Mouse (Mus musculus) thymus, postnatal 25 days (tissue): Measurements from ENCODE around the gene Dnajc11.

Experiments
- DNase-seq: peaks from one replicate; pipeline ENCODE4 v3.0.0; 2022

The Dnajc11 gene

DNA sequence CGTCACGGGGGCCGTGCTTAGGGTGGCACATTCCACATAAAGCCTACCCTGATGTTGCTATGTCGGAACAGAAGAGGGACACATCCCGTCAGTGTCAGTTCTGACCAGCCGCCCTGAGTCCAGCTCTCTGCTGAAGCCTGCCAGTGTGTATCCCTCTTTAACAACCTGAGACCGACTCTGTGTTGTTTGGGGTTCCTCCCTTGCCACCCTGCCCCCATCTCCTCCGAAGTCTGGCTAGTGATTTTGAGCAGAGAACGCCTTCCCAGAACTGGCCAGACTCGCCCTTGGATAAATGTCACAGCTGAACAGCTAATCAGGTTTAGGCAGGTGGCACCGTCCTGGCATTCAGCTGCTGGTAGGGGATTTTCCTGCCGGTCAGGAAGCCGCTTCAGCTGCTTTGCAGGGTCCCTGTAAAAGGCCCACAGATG lies 77.2 kb downstream of the Dnajc11 start:
- DNase-seq, result peak; percentile 12

DNA sequence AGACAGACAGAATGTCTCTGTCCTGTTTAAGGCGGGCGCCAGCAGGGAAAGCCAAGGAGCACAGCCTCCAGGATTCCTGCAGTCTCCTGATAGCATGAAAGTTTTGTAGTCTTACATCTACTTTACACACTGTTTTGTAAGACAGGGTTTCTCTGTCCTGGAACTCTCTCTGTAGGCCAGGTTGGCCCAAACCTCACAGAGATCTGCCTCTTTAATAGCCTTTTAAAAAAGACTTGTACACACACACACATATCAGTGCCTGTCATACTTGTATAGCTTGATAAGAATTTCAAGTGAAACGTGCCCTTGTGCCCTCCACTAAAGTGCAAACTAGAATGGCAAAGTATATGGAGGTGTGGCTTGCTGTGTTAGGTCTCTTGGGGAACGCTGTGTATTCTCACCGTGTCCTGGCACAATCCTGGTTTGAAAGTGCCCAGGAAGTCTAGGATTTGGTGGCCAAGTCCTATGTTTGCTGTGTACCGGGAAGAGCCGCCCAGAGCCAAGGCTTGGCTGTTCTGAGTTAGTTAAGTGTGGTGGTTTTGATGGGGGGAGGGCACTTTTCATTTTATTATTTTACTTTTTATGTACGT lies 77.8 kb downstream of the Dnajc11 start:
- DNase-seq, result no peak

DNA sequence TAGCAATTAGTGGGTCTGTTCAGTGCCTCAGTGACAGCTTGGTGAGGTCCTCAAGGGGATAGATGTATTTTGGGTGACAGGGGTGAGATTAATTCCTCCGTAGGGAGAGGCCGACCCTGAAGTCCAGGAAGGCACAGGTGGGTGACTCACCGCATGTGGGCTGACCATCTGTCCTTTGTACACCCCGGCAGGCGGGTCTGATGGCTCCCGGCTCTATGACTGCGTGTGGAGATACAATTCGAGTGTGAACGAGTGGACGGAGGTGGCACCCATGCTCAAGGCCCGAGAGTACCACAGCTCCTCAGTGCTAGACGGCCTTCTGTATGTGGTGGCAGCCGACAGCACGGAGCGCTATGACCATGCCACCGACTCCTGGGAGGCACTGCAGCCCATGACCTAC lies 78.6 kb downstream of the Dnajc11 start:
- no peak for DNase-seq

GRCm38 (mm10) chr4:152013036-152013813 lies 79.7 kb downstream of the Dnajc11 start:
- no peak for DNase-seq

- no peak for DNase-seq
Measured at GRCm38 (mm10) chr4:152019073-152019472, 85.6 kb downstream of the Dnajc11 start.

GRCm38 (mm10) chr4:152020024-152020423 lies 86.5 kb downstream of the Dnajc11 start:
- DNase-seq, result no peak

DNA sequence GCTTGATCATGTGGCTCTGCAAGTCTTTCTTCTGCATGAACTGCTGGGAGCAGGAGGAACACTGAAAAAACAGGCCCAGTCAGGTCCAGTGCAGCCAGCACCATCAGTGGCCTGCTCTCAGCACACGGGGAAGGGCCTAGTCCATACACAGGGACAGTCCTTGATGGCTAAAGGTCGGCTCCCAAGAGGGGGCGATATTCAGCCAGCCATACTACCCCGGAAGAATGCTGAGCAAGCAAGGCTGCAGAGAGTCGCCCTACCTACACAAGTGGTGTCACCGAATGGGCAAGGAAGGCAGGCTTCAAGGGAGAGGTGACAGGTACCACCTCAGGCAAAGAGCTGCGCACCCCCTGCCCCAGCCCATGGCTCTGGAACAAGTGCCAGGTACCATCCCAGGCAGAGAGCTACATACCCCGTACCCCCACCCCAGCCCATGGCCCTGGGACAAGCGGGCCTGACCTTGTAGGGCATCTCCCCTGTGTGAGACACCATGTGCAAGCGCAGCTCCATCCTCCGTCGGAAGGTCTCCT lies 88.1 kb downstream of the Dnajc11 start:
- DNase-seq, result no peak

GRCm38 (mm10) chr4:152022506-152022905 lies 89.0 kb downstream of the Dnajc11 start:
- no peak for DNase-seq

DNA sequence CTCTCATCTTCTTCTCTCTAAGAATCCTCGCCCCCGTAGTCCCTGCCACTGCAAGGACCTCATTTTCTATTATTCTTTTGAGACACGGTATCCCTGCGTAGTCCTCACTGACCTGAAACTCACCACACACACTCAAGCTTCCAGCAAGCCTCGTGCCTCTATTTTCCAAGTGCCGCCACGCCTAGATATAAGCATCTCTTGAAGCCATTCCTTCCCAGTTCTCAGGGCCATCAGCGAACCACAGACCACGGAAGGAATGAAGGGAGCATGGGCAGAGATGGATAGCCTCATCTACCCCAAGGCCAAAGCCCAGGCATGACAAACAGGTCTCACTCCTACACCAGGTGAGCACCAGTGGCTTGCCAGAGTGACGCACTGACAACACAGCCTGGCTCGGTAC lies 91.0 kb downstream of the Dnajc11 start:
- DNase-seq, result no peak

DNA sequence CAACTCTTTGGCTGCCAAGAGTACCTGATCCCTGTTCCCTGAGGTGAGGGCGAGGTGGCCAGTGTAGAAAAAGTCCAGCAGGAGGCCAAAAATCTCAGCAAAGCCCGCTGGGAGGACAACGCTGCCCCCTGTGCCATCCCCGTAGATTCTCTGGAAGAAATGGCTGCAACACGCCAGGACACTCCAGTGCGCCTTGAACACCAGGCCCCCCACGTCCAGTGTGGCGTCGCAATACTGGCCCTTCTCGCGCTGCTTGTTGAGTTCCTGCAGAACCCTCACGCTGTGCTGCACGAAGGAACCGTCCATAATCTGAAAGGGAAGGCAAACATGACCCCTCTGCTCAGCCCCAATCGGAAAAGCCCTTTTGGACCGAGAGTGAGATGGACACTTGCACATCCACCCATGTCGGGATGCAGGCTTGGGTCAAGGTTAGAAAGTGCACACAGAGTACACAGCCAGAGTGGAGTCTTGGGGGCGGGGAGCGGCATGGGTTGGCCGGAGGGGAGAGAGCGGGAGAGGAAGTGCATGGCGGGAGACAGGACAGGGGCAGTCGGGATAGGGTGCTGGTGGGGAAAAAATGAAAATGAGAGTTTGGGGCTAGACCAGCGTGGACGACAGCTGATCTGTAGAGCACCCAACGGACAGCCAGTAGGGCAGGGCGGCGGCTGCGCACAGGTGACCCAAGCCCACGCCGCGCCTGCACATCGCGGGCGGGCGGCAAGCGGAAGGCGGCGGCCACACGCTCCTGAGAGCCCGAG lies 93.4 kb downstream of the Dnajc11 start:
- DNase-seq, result no peak

DNA sequence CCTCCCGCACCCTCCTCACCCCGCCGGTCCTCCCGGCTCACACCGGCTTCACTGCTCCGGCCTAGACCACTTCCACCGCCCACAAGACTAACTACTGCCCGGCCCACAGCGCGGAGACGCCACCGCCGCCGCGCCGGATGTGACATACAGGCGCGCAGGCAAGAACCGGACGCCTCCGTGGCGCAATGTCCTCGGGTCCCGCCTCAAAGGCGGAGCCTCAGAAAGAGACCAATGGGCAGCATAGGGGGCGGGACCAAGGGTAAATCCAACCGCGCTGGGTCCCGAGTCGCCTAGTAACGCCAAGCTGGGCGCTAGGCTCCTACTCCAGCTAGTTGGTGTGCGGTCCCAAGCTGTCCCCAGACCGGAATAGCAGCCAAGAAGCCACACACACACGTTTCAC lies 94.0 kb downstream of the Dnajc11 start, which contains the start of gene Zbtb48:
Gene Zbtb48, minus strand, starts transcription at position 148 of the 400 bp plus-strand sequence.
- peak; percentile 95 for DNase-seq

GRCm38 (mm10) chr4:152028456-152028855 lies 95.0 kb downstream of the Dnajc11 start:
- DNase-seq, result no peak

DNA sequence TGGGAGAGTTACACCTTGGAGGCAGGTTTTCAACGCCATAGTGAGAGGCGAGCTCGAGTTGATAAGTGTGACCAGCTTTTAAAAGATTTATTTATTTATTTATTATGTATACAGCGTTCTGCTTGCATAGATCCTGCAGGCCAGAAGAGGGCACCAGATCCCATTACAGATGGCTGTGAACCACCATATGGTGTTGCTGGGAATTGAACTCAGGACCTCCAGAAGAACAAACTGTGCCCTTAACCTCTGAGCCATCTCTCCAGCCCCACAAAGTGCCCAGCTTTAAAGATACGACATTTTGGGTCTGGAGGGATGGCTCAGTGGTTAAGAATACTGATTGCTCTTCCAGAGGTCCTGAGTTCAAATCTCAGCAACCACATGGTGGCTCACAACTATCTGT lies 95.6 kb downstream of the Dnajc11 start:
- DNase-seq, result peak; percentile 30

DNA sequence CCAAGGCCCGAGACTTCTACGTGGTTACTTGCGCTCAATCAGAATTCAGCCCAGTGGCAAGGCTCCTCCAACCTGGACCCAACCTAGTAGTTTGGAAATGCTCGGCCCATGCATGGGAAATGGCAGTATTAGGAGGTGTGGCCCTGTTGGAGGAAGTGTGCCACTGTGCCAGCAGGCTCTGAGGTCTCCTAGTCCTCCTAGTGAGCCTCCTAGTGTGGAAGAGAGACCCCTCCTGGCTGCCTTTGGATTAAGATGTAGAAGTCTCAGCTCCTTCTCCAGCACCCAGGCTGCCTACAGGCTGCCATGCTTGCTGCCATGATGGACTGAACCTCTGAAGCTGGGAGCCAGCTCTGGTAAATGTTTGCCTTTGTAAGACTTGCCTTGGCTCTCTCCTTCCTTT lies 96.5 kb downstream of the Dnajc11 start:
- no peak for DNase-seq
